Mouse (Mus musculus) forebrain, postnatal 0 days (tissue): Measurements from ENCODE around the gene Lrrc27. TPM values are rescaled to one million over a fixed set of nuclear protein-coding genes. Genes with fewer than 3 reads are reported as not detected.

Experiments used
- ATAC-seq: fragments of 200-750 bp; cut with Nextera tagmentation; 2 replicates; pipeline ENCODE4 v1.8.0; 2017; ENCODE audit warnings: mild to moderate bottlenecking, moderate library complexity
- DNase-seq: peaks from one replicate; pipeline ENCODE4 v3.0.0-alpha.2; 2015
- H3K27ac ChIP-seq: fragments of 300-500 bp; sonication (generic); 2 replicates; pipeline ENCODE4 v1.5.1; 2014; ENCODE audit warnings: low read depth, mild to moderate bottlenecking, antibody characterized with exemption, low read length, moderate library complexity, mixed read lengths
- H3K27me3 ChIP-seq: fragments of 300-500 bp; sonication (generic); 2 replicates; pipeline ENCODE4 v1.6.1; 2014; ENCODE audit warnings: mild to moderate bottlenecking, low read length, mixed read lengths; ENCODE audit not compliant: insufficient read depth
- H3K36me3 ChIP-seq: fragments of 300-500 bp; sonication (generic); 2 replicates; pipeline ENCODE4 v1.6.1; 2014; ENCODE audit warnings: mild to moderate bottlenecking, moderate library complexity; ENCODE audit not compliant: insufficient read depth
- H3K4me1 ChIP-seq: fragments of 300-500 bp; sonication (generic); 2 replicates; pipeline ENCODE4 v1.6.1; 2014; ENCODE audit warnings: antibody characterized with exemption; ENCODE audit not compliant: insufficient read depth
- H3K4me2 ChIP-seq: fragments of 300-500 bp; sonication (generic); 2 replicates; pipeline ENCODE4 v1.6.1; 2014; ENCODE audit warnings: low read depth, mild to moderate bottlenecking, moderate library complexity
- H3K4me3 ChIP-seq: fragments of 300-500 bp; sonication (generic); 2 replicates; pipeline ENCODE4 v1.5.1; 2014; ENCODE audit warnings: low read depth, low read length, mixed read lengths
- H3K9ac ChIP-seq: fragments of 300-500 bp; sonication (generic); 2 replicates; pipeline ENCODE4 v1.6.1; 2014; ENCODE audit warnings: mild to moderate bottlenecking
- H3K9me3 ChIP-seq: fragments of 300-500 bp; sonication (generic); 2 replicates; pipeline ENCODE4 v1.6.1; 2016; ENCODE audit warnings: low read length
- CTCF ChIP-seq: sonication (generic); IDR thresholded peaks from 2 replicates; pipeline ENCODE4 v1.5.1; 2016; ENCODE audit warnings: antibody characterized with exemption, control low read depth, low read depth
- WGBS: fragments of 180-500 bp; shearing (Covaris S2); extraction: QIAGEN DNeasy Blood & Tissue Kit; methylation state at CpG from one replicate; pipeline ENCODE4 v1.1.7; 2014; 5-methylcytosine and 5-hydroxymethylcytosine counted together
- polyA plus RNA-seq: library from polyadenylated mRNA; unstranded; fragments of >200 nt; fragmentation: Nextera tagmentation; extraction: Ambion mirVana; gene quantifications from 2 replicates; pipeline ENCODE4 v1.2.1, GENCODE M21; 2015
- total RNA-seq: library from RNA; depleted of rRNA; stranded (reverse); fragments of >200 nt; gene quantifications from 2 replicates; pipeline ENCODE4 v1.2.3, GENCODE M21; 2014

Gene Lrrc27
- total and polyA plus RNA-seq, 2 experiments from 2014 or later: 5.1 to 8.1 TPM

- Histone ChIP-seq H3K9me3 (no peaks in the 10 kb centered on the region), H3K9ac (peak overlapping the region; percentile 55), H3K27ac (0 out of 2 replicates have a peak overlapping the region, but pooled peaks have one; percentile 52), H3K27me3 (no peaks in the 10 kb centered on the region), H3K4me2 (peak overlapping the region; percentile 51), H3K4me1 (peaks cover 4% of the 10 kb centered on the region), H3K36me3 (no peaks in the 10 kb centered on the region), H3K4me3 (peak overlapping the region; percentile 45)
- 54% methylated on average over 3 of the region's 3 CpGs for WGBS
- TF ChIP-seq CTCF: no peak
- ATAC-seq: no peak
- DNase-seq: no peak
Measured at GRCm38 (mm10) chr7:139213751-139214150, 963 bp downstream of the Lrrc27 start.

DNA sequence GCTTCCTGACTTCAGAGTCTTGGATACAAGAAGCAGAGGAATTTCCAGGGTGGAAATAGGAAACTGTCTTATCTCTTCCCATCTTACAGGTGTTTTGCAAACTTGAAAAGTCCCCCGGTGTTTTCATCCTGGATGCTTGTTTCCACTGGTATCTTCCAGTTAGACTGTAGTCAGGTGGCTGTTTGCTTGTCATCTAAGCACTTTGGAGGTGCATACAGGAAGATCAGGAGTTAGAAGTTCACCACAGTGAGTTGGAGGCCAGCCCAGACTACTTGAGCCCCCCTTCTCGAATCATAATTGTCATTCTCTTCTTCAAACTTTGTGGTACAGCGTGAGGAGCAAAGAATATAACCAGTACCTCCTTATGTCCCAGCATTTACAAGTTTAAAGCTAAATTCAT lies 1.4 kb downstream of the Lrrc27 start:
- no peak for TF ChIP-seq CTCF
- no peak for ATAC-seq
- H3K27ac ChIP-seq: no peak overlapping the region

GRCm38 (mm10) chr7:139214596-139215340 lies 2.0 kb downstream of the Lrrc27 start:
- ATAC-seq (no peak), DNase-seq (no peak)
- H3K9me3 ChIP-seq: no peaks in the 10 kb centered on the region
- no peak for TF ChIP-seq CTCF
- no peak overlapping the region for H3K27ac ChIP-seq
- peaks cover 4% of the 10 kb centered on the region for H3K4me1 ChIP-seq
- no peak overlapping the region for H3K9ac ChIP-seq
- no peak overlapping the region for H3K4me2 ChIP-seq
- no peaks in the 10 kb centered on the region for H3K36me3 ChIP-seq
- H3K27me3 ChIP-seq: no peaks in the 10 kb centered on the region
- WGBS: 80% methylated on average over 13 of the region's 14 CpGs
- no peak overlapping the region for H3K4me3 ChIP-seq

More for the DNA sequence above, 1.4 kb downstream of the Lrrc27 start:
- no peak overlapping the region for H3K4me3 ChIP-seq
- no peaks in the 10 kb centered on the region for H3K27me3 ChIP-seq
- no peak overlapping the region for H3K9ac ChIP-seq
- no peak for DNase-seq
- H3K4me2 ChIP-seq: no peak overlapping the region
- H3K4me1 ChIP-seq: peaks cover 4% of the 10 kb centered on the region
- H3K36me3 ChIP-seq: no peaks in the 10 kb centered on the region
- 80% methylated on average over 3 of the region's 3 CpGs for WGBS
- no peaks in the 10 kb centered on the region for H3K9me3 ChIP-seq

DNA sequence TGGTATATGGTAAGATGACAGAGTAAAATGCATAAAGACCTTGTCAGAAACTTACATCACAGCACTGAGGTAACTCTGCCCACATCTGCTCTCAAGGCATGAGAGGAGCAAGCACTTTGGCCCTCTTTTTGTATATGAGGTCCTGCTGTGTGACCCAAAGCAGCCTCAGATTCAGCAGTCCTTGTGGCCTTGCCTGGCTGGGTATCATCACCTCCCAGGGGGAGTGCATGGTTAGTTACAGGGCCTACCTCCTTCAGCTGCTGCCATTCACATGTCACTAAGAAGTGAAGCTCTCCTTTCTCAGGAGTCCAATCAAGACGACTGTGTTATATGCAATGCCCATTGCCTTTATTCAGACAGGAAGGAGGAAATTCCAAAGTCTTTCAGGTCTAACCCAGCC lies 2.7 kb downstream of the Lrrc27 start:
- DNase-seq (no peak), ATAC-seq (no peak)
- no peaks in the 10 kb centered on the region for H3K27me3 ChIP-seq
- H3K4me3 ChIP-seq: no peak overlapping the region
- WGBS: 71% methylated on average over 1 of the region's 1 CpGs
- H3K4me2 ChIP-seq: no peak overlapping the region
- no peak overlapping the region for H3K27ac ChIP-seq
- H3K9ac ChIP-seq: no peak overlapping the region
- no peak for TF ChIP-seq CTCF
- H3K4me1 ChIP-seq: peaks cover 4% of the 10 kb centered on the region
- H3K9me3 ChIP-seq: no peaks in the 10 kb centered on the region
- H3K36me3 ChIP-seq: no peaks in the 10 kb centered on the region

GRCm38 (mm10) chr7:139215946-139216345 lies 3.2 kb downstream of the Lrrc27 start:
- WGBS: 91% methylated on average over 7 of the region's 7 CpGs
- H3K9ac ChIP-seq: no peak overlapping the region
- no peak overlapping the region for H3K27ac ChIP-seq
- H3K4me2 ChIP-seq: no peak overlapping the region
- no peaks in the 10 kb centered on the region for H3K9me3 ChIP-seq
- H3K4me1 ChIP-seq: peaks cover 4% of the 10 kb centered on the region
- H3K36me3 ChIP-seq: no peaks in the 10 kb centered on the region
- no peak overlapping the region for H3K4me3 ChIP-seq
- no peak for ATAC-seq
- no peaks in the 10 kb centered on the region for H3K27me3 ChIP-seq
- DNase-seq: no peak
- TF ChIP-seq CTCF: no peak

GRCm38 (mm10) chr7:139216464-139216863 lies 3.7 kb downstream of the Lrrc27 start:
- no peak overlapping the region for H3K4me3 ChIP-seq
- H3K4me2 ChIP-seq: no peak overlapping the region
- no peaks in the 10 kb centered on the region for H3K27me3 ChIP-seq
- WGBS: 93% methylated on average over 9 of the region's 9 CpGs
- H3K9me3 ChIP-seq: no peaks in the 10 kb centered on the region
- H3K36me3 ChIP-seq: no peaks in the 10 kb centered on the region
- DNase-seq (no peak), ATAC-seq (no peak)
- no peak overlapping the region for H3K27ac ChIP-seq
- H3K4me1 ChIP-seq: peaks cover 4% of the 10 kb centered on the region
- H3K9ac ChIP-seq: no peak overlapping the region
- TF ChIP-seq CTCF: no peak

GRCm38 (mm10) chr7:139217046-139217445 lies 4.3 kb downstream of the Lrrc27 start:
- Histone ChIP-seq H3K27me3 (no peaks in the 10 kb centered on the region), H3K9ac (no peak overlapping the region), H3K4me2 (no peak overlapping the region), H3K4me1 (peaks cover 4% of the 10 kb centered on the region), H3K36me3 (no peaks in the 10 kb centered on the region), H3K4me3 (no peak overlapping the region), H3K9me3 (no peaks in the 10 kb centered on the region), H3K27ac (no peak overlapping the region)
- 81% methylated on average over 7 of the region's 7 CpGs for WGBS
- DNase-seq (no peak), ATAC-seq (no peak)
- no peak for TF ChIP-seq CTCF
